Mouse (Mus musculus) adipocyte (in vitro differentiated cells): ENCODE results near the gene Nub1.
"Not testable (repeated sequence)": the region's sequence is repeated elsewhere in the genome, so short reads cannot be mapped to it uniquely, and the experiment has no call there.

Source experiments
- DNase-seq: peaks from one replicate; pipeline ENCODE4 v3.0.0-alpha.2; 2016; ENCODE audit warnings: low spot score

Nub1 gene

DNA sequence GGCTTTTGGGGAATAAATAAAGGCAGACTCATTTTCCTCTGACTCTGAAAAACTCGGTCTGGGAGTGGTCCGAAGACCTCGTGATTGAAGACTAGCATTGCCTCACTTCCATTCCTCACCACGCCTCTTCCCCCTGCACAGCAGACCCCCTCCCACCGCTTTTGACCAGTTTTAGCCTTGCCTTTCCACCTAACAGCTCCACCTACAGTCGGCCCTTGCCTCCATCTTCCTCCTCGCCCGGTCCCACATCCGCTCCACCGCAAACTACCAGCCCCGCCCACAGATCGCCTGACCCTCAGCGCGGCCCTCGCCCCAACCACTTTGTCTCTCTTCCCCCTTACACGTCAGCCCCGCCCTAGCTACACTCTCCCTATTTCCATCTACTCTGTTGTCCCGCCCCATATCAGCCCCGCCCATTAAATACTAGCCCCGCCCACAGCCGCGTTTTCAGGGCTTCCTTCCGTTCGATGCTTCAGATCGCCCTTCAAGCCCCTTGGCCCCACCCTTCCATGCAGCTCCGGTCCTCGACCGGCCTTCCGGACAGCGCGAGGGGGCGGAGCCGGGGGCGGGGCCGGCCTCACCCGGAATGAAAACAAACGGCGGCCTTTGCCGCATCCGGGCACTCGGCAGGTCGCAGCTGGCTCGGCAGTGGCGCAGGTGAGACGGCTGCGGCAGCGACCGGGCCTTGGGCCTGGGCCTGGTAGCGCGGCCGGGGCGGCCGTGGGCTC lies at the start of gene Nub1:
Nub1 (plus strand) TSS at position 167 of the 728 bp plus-strand sequence.
- peak; percentile 100 for DNase-seq

DNA sequence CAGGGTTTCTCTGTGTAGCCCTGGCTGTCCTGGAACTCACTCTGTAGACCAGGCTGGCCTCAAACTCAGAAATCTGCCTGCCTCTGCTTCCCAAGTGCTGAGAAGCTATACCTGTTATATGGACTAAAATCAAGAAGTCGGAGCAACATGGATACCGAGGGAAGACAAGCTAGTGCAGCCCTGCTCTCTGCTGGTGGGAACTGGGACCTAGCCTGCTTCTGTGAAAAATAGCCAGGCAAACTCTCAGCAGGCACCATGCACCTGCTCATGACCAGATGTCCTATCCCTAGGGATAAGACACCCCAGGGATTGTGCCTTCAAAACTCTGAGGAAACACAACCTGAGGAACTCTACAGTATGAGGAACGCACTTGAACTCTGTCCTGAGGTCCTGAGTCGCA lies 48.3 kb upstream of the Nub1 start:
- DNase-seq: peak; percentile 54

DNA sequence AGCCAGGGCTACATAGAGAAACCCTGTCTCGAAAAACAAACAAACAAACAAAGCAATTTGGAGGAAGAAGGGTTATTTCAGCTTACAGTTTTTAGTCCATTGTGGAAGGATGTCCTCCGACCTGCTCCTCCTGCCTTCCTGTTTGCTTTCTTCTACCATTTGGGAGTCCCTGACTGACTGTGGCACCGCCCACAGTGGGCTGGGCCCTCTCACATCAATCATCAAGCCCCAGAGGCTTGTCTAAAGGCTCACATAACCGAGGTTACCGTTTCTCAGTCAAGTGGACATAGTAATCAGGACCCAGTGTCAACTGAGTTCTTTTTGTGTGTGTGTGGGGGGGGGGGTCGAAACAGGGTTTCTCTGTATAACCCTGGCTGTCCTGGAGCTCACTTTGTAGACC lies 47.2 kb upstream of the Nub1 start:
- no peak for DNase-seq

DNA sequence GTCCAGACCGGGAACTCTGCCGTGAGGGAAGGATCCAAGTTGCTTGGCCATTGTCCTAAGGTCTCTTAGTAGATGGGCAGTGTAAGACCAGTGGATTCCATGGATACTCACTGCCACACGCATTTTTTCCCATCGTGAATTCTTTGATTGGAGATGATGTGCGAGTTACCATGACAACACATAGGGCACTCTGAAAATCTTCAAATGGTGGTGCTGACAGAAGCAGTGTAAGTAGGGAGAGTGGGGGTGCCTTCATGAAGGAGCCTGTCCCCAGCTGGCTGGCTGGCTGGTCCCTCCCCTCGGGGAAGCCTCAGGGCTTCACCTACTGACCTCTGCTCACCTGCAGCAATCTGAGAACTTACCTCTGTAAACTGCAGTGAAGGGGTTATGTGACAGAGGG lies 46.3 kb upstream of the Nub1 start:
- DNase-seq: no peak

DNA sequence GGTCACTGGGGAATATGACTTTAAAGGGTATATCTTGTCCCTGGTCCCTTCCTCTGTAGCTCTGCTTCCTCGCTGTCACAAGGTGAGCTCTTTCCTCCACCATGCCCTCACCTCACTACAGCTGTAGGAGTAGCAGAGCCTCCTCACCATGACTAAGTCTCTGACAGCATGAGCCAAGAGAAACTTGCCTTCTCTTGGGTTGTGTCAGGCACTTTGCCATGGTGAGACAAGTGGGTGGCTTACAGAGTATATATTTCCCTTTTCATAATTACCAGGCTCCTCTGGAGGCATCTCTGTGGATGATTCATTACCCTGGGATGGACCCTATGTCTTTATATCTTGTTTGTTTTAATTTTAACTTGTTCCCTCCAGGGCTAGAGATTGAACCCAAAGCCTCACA lies 39.9 kb upstream of the Nub1 start:
- no peak for DNase-seq

DNA sequence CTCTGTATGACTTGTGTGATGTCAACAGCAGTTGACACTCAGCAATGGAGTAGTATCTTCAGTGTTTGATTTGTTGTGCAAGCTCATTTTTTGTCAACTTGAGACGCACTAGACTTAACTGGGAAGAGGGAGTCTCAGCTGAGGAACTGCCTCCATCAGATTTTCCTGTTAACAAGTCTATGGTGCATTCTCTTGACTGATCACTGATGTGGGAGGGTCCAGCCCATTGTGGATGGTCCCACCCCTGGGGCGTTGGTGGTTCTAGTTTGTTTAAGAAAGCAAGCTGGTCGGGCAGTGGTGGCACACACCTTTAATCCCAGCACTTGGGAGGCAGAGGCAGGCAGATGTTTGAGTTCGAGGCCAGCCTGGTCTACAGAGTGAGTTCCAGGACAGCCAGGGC lies 36.1 kb upstream of the Nub1 start:
- no peak for DNase-seq

DNA sequence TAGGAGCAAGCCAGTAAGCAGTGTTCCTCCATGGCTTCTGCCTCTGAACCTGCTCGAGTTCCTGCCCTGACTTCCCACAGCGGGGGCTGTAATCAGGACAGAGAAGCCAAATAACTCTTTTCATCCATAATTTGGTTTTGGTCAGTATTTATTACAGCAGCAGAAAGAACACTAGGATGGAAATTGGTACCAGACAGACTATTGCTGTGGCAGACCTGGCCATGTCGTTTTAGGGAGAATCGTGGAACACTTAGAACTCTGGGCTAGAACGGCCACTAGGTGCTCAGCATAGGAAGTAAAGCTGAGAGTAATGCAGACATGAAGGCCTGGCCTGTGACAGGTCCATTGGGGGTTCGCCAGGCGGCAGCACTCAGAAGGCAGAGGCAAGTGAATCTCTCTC lies 35.6 kb upstream of the Nub1 start:
- no peak for DNase-seq

DNA sequence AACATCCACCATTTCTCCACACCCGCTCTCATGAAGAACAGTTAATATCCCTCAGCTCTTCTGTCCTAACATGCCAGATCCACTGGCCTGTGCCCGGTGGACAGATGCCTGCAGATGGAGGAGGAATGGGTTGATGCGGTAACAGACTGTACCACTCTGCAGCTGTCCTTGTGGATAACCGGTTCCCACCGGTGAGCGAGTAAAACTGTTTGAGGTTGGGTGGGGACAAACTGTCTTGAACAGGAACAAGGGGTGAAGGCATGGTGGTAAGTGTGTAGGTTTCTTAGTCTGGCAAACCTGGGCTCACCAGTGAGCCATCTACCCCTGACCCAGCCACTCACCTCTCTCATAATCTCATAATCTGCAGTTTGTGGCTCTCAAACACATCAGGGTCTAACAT lies 34.0 kb upstream of the Nub1 start:
- DNase-seq: no peak

DNA sequence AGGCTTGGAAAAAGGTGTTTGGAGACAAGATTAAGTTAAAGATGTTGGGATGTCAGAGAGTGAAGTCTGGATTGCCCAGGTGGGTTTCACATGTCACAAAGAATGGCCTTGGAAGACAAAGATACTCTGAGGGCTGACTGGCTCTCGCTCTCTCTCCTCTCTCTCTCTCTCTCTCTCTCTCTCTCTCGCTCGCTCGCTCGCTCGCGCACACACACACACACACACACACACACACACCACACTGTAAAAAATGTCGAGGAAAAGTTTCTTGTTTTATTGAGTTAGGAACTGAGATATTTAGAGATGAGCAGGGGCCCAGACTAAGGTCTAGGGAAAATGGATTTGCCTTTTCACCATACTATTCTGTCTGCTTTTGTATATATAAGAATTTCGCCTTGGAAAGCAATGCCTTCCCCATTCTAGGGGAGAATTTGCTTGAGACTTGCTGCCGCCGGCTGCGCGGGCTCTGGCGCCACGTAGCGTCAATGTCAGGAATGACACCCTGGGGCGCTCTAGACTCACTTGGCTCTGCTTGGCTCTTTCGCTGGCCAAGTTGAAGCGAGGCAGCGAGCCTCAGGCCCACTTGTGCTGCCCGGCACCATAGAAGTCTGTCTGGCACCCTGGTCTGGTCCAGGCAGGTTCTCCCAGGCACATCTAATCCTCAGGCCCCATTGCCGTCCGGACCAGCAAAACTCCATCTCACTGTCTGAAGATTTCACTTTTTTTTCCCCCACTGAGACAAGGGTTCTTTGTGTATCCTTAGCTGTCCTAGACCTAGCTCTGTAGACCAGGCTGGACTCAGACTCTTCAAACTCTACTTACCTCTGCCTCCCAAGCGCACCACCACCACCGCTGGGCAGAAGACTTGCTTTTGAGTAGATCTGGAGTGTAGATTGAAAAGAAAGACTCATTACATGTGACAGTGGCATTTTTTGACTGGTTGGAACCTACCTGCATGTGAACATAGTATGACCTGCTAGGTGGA lies 33.3 kb upstream of the Nub1 start:
- peak; percentile 81 for DNase-seq

DNA sequence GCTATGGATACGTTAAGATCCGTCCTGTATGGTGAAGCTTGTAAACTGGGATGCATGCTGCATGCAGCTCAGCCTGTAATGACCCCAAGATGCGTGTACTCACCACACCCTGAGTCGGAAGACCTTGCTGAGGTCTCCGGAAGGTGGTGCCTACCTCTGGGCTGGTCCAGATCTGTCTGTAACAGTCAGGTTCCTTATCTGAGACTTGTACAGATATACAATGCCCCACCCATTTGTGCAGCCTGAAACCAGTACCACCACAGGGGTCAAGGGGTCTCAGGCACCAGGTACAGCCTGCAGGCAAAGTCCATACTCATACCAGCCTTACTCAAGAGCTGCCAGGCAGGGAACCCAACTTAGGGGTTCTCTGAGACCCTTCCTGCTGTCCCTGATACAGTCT lies 32.6 kb upstream of the Nub1 start:
- no peak for DNase-seq

DNA sequence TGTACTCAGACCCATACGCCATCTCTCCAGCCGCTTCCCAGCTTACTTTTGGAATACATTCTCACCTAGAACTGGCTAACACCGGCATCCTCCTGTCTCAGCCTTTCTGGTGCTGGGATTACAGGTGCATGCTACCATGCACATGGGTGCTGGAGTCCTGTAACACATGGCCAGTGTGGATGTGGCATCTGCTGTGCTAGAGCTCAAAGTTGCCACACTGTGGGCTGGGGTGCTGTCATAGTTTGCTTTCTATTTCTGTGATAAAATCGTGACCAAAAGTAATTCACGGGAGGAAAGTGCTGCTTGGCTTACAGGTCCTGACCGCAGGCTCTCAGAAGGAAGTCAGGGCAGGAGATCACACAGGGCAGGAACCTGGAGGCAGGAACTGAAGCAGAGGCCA lies 30.8 kb upstream of the Nub1 start:
- no peak for DNase-seq

DNA sequence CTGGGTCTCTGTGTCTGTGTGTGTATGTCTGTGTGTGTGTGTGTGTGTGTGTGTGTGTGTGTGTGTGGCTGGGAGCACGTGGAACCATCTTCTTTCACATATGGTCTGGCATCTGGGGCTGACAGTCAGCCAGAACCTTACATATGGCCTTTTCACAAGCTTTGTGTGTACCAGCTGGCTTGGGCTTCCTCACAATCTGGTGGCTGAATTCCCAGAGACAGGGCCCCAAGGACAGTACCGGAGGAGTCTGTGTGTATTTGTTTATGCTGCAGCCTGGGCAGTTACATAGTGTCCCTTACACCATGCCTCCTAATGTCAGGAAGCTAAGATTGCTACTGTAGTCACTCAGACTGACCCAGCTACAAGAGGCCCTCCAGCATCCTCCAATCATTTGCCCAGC lies 28.2 kb upstream of the Nub1 start:
- peak; percentile 58 for DNase-seq

DNA sequence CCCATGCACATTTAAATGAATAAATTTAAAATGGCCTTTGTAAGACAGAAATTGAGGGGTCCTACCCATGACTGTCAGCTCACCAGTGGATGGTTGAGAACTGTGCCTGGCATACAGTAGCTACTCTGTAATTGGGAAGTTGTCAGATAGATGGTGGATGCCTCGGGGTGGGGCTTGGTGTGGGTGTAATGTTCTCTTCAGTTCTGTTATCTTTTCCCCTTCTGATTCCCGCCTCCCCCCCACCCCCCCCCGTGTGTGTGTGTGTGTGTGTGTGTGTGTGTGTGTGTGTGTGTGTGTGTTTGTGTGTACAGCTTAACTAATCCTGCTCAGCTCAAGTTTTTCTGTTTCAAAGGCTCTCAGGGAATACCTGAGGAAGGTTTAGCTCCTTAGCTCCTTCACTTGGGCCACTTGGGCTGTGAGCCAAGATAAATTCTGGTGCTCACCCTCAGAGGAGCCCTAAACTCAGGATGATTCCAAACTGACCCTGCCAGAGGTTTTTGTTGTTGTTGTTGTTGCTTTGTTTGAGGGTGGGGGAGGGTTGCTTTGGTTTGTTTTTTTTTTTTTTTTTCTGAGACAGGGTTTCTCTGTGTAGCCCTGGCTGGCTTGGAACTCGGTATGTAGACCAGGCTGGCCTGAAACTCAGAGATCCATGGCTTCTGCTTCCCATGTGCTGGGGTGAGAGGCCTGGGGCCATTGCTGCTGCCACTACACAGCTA lies 25.5 kb upstream of the Nub1 start:
- DNase-seq: no peak

DNA sequence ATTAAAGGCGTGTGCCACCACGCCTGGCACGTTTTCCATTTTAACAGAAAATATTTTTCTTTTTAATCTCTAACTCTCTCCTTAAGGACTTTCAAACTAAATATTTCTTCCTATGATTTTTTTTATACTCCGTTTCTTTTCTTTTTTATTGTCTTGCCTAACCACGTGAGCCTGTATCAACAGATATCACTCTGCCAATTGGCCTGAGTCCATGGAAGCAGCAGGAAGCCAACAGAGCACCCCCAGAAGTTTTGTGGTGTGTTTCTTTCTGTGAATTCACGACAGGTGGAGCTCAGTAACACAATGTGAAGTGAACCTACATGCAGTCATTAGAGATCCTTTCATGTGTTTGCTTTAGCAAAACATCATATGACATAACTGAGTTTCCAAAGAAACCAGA lies 23.9 kb upstream of the Nub1 start:
- DNase-seq: no peak

DNA sequence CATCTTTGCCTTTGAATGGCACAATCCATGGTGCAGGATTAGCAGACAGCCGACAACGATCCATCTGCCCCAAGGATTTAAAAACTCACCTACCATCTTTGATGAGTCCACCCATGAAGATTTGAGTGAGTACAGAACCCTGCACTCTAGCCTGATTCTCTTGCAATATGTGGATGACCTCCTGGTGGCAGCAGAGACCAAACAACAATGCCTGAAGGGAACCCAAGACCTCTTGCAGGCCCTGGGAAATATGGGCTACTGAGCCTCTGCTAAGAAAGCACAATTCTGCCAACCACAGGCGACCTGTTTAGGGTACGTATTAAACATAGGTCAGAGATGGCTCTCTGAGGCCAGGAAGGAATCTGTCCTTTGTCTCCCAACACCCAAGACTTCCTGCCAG lies 11.1 kb upstream of the Nub1 start:
- peak; percentile 82 for DNase-seq

DNA sequence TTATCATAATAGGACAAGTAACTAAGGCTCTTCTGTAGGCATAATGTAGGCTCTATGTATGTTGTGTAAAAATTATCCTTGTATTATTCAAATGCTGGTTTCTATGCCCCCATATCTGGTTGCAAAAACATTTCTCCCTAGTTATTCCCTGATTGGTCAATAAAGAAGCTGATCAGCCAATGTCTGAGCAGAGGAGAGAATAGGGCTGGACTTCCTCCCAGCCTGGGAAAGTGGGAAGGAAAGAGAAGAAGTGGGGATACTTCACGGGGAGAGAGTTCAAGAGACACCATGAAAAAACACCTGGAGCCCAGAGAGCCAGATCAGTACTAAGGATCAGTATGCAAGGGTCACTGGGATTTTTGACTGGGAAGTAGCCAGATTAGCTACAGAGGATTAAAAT lies 3.9 kb upstream of the Nub1 start:
- peak; percentile 49 for DNase-seq

DNA sequence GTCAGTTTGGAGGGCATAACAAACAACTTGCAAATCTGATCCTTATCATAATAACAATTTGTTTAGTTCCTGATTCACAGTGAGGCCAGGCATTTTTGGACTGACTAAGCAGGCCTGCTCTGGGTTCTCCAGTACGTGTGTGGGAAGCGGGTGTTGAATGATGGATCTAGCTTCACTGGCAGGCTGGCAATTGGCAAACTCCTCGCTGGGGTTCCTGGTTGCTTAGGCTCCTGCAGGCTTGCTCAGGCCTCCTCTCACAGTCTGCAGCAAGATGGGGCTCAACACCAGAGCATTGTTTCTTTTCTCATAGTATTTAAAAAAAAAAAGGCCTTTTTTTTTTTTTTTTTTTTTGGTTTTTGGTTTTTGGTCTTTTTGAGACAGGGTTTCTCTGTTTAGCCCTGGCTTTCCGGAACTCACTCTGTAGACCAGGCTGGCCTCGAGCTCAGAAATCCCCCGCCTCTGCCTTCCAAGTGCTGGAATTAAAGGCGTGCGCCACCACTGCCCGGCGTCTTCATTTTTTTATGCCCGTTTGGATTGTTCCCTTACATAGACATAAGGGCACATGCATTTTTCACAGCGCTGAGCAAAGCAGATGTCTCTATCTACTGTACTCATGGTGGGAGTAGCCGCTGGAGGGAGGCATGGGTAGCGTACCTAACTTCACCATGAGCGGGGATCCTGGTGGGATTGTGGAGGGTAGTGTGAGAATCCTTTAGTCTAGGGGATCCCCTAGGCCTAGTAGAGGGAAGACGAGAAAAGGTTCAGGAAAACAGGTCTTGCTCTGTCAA lies 560 bp upstream of the Nub1 start:
- peak; percentile 83 for DNase-seq

DNA sequence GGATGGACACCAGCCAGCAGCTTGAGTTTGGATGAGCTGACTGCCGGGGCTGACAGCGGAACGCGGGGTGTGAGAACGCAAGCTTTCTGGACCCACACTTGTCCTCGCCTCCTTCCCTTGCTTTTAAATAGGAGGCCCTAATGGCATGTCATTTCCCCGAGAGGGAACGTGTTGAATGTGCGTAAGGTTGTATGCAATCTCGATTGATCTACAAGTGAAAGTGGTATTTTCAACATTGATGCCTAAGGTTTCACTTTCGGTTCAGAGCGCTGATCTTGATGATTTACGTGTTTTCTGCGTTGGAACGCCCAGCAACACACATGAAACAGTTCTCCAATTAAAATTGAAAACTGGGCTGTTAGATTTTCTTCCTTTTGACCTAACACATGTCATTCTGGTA lies 844 bp downstream of the Nub1 start:
- DNase-seq: peak; percentile 87

DNA sequence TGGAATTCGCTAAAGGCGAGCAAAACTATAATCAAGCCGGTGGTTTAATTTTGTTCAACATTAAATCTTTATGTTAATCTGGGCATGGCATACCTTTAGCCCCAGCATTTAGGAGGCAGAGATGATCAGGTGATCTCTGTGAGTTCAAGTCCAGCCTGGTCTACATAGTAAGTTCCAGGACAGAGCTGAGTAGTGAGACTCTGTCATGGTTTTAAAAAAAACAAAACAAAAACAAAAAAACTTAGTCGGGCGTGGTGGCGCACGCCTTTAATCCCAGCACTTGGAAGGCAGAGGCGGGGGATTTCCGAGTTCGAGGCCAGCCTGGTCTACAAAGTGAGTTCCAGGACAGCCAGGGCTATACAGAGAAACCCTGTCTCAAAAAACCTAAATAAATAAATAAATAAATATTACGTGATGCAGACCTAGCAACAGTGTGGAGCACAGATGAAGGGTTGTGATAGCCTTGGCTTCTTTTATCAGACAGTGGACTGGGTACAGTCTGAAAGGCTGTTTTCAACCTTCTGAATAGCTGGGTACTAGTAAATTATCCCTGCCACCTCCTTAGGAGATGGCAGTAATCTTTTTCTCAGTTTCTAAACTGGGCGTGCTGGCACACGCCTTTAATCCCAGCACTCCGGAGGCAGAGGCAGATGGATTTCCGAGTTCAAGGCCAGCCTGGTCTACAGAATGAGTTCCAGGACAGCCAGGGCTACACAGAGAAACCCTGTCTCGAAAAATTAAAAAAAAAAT lies 1.5 kb downstream of the Nub1 start:
- not testable (repeated sequence) for DNase-seq

DNA sequence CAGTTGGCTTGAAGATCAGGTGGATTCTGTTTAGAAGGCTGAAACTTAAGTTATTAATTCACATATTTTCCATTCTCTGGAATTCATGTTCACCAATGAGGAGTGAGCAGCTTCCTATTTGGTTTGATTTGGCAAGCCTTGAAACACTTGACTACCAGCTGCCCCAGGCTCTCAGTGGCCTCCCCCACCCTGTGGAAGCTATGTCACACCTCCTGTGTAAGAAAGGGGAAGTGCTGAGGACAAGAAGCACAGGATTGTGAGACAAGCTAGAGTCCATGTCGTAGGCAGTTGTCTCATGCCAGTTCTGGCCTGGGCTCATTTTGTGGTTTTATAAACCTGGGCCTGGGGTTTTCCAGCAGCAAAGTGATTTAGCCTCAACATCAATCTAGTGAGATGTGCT lies 2.4 kb downstream of the Nub1 start:
- peak; percentile 21 for DNase-seq

DNA sequence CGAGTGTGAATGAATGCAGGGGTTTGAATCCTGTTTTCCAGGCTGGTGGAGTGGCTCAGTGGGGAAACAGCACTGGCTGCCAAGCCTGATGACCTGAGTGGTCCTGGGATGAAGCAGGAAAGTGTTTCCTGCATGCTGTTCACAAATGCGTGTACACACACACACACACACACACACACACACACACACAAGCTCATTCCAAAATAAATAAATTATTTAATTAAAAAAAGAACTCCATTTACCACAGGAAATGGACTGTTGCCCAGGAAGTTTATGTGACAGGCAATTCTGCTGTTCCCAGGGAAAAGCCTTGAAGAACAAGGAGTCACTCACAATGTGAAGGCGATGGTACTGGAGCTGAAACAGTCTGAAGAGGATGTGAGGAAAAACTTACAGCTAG lies 11.4 kb downstream of the Nub1 start:
- DNase-seq: no peak
